Mouse (Mus musculus): ENCODE data around the gene Metap1. TPM values are rescaled to one million over a fixed set of nuclear protein-coding genes. Genes with fewer than 3 reads are reported as not detected.

The Metap1 gene
- 42.4 TPM for polyA plus RNA-seq (2017; shearing (Covaris generic))

DNA sequence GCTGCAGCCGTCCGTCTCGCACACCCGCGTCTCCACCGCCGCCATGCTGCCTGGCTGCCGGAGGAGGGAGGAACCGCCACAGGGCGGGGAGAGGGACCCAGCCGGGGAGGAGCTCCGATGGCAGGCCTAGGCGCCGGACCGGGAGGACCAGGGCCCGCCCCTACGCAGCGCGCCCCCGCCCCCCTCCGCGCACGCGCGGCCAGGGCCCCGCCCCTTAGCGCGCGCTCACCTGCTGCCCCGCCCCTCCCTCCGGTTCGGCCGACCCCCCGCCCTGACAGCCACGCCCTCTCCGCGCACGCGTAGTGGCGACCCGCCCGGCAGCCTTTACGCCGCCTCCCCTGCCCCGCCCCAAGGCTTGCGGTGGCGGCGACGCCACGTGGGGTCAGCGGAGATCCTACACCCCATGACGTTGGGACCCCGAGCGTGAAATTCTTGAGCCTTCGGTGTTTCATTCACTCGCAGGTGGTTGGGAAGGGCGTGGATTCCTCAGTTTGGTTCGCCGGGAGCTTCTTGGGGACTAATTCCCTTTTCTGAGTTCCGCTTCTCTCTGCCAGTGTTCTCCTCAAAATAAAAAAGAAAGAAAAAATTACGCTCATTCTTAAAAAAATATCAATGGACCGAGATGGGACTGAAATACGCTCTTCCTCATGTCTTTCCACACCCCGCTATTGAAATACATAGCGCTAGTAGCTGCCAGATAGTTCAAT, at the start of gene Metap1:
TSS of gene Metap1 (minus strand) at position 189 of the 707 bp plus-strand sequence.

DNA sequence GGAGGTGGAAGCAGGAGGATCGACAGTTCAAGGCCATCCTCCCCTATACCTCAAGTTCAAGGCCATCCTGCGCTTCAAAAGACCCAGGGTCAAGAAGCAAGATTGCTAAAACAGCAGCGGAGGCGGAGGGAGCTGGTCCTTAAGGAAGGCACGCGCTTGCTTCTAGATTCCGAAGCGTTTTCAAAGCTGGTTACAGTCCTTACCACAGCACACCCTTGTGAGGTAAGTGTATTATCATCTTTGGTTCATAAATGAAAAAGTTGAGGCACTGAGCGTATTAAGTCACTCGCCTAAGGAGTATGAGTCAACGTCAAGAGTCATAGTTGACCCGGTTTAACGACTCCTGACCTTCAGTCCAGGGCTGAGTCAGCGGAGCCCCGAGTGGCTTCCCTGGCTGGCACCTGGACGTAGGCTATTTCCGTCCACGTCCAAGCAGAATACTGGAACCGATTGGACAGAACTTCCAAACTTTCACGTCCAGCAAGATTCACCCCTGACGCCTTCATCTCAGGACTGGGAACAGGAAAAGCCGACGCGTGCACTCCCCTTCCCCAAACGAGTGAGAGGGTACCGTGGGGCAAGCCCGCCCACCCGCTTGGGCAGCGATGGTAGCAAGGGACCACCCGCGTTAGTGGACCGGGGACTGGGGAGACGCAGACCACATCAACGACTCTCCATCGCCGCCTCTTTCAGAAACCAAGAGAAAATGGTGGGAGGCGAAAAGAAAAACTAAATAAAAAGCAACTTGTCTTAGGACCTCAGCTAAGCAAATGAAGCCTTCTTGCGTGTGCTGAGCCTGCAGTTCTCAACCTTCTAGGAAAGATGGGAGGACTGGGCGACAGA, 37.0 kb upstream of the Metap1 start, which contains the start of gene Eif4e:
TSS of gene Eif4e (plus strand) at position 107 of the 843 bp plus-strand sequence.

DNA sequence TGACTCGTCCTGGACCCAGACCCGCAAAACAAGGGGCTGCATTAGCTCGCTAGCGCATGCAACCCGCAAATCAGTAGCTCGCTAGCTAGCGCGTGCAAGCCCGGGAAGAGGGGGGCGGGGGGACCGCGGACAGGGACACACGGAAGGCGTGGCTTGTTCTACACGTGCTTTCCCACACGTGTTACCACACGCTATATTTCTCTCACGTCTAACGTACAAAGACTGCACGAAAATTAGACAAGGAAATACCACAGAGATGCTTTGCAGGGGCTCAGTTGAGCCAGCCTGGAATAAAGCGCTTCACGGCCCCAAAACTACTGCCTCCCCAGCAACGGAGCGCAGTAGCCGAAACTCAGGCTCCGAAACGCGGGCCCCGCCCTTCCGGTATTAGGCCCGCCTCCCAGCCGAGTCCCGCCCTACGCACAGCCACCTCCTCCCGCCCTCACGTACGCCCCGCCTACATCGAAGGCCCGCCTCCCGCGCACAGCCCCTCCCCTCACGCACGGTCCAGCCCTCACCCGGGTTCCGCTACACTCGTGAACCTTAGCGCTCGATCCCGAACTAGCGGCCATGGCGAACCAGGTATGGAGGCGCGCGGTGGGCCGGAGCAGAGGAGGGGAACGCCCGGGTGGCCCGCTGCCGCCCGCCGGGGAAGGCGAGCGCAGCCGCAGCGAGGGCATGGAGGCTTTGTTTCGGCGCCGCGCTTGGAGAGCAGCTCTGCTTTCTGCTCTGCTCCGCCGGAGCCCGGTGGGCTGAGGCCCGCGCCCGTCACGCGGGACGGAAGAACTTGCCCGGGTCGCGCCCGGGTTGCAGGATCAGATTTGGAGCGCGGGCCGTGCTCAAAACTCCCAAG, 46.5 kb downstream of the Metap1 start, which contains the start of gene Adh5:
TSS of gene Adh5 (plus strand) at position 482 of the 853 bp plus-strand sequence.

DNA sequence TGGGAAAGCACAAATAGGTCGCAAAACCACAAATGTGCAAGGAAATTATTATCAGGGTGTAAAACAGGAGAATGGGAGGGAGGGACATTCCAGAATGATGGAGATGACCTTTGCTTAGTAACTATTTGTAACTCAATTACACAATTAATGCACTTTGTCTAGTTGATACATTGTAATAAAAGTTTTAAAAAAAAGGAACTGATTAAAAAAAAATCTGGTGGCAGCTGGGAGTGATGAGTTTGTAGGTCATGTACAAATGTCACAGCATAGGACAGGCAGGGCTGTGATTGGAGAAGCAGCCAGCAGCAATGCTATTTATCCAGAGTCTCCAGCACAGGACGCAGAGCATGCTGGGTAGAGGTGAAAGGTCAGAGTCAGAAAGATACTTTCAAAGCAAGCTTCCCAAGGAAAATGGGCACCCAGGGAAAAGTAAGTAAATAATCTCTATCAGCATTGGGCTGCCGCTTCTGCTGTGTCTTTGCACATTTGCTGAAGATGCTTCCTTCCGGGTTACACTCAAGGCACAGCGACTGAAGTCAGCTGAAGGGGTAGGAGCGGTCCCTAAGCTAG, 74.1 kb downstream of the Metap1 start, which contains the start of gene Adh4:
TSS of gene Adh4 (plus strand) at position 346 of the 570 bp plus-strand sequence.

Other genes with a start within 250 kb of the Metap1 start
- gene Adh1, start 228.5 kb downstream of the Metap1 start, polyA plus RNA-seq (2017; shearing (Covaris generic)) = 6.7 TPM
- not detected for gene Adh6a, start 176.2 kb downstream of the Metap1 start, polyA plus RNA-seq (2017; shearing (Covaris generic))
- not detected for gene Adh6b, start 147.7 kb downstream of the Metap1 start, polyA plus RNA-seq (2017; shearing (Covaris generic))
- gene Adh4, start 74.0 kb downstream of the Metap1 start, polyA plus RNA-seq (2017; shearing (Covaris generic)) = not detected
- 150 TPM for gene Adh5, start 46.4 kb downstream of the Metap1 start, polyA plus RNA-seq (2017; shearing (Covaris generic))
- 207 TPM for gene Eif4e, start 36.7 kb upstream of the Metap1 start, polyA plus RNA-seq (2017; shearing (Covaris generic))